Mouse (Mus musculus) C2C12 (cell line): ENCODE data around the gene Itgb3. TPM values are rescaled to one million over a fixed set of nuclear protein-coding genes. Genes with fewer than 3 reads are reported as not detected.
"Not testable (repeated sequence)": the region's sequence is repeated elsewhere in the genome, so short reads cannot be mapped to it uniquely, and the experiment has no call there.

Experiments
- H3K27me3 ChIP-seq: one replicate; pipeline ENCODE4 v1.6.1; 2011; ENCODE audit not compliant: control insufficient read depth, insufficient read depth, insufficient read length
- H3K36me3 ChIP-seq: one replicate; pipeline ENCODE4 v1.6.1; 2011; ENCODE audit not compliant: control insufficient read depth, insufficient read depth
- H3K4me3 ChIP-seq: one replicate; pipeline ENCODE4 v1.5.1; 2011; ENCODE audit warnings: mild to moderate bottlenecking, control low read depth; ENCODE audit not compliant: poor library complexity, insufficient read depth, severe bottlenecking
- H3K79me2 ChIP-seq: one replicate; pipeline ENCODE4 v1.6.1; 2011; ENCODE audit not compliant: control insufficient read depth, insufficient read depth
- H3K79me3 ChIP-seq: one replicate; pipeline ENCODE4 v1.6.1; 2011; ENCODE audit warnings: low read depth, control low read depth
- H3ac ChIP-seq: one replicate; pipeline ENCODE3; 2011; ENCODE audit warnings: low read depth; ENCODE audit not compliant: control insufficient read depth, insufficient read length
- CEBPB ChIP-seq: IDR thresholded peaks from one replicate; pipeline ENCODE4 v1.6.1; 2011; ENCODE audit warnings: low read depth, mild to moderate bottlenecking, control low read depth, moderate library complexity
- CTCF ChIP-seq: IDR thresholded peaks from one replicate; pipeline ENCODE4 v1.5.1; 2011; ENCODE audit not compliant: control insufficient read depth, insufficient read depth, insufficient read length
- FOSL1 ChIP-seq: IDR thresholded peaks from one replicate; pipeline ENCODE4 v1.8.0; 2011; ENCODE audit warnings: mild to moderate bottlenecking, low read length; ENCODE audit not compliant: poor library complexity, insufficient read depth, severe bottlenecking
- MAX ChIP-seq: IDR thresholded peaks from one replicate; pipeline ENCODE4 v1.6.1; 2011; ENCODE audit warnings: mild to moderate bottlenecking, control low read depth
- MYOD1 ChIP-seq: IDR thresholded peaks from one replicate; pipeline ENCODE4 v1.6.1; 2011; ENCODE audit warnings: low read depth; ENCODE audit not compliant: control insufficient read depth, insufficient read length
- MYOG ChIP-seq: IDR thresholded peaks from one replicate; pipeline ENCODE4 v1.6.1; 2011; ENCODE audit not compliant: control insufficient read depth, insufficient read length; ENCODE audit errors: extremely low read depth
- USF1 ChIP-seq: IDR thresholded peaks from one replicate; pipeline ENCODE4 v1.6.1; 2011; ENCODE audit warnings: low read depth, mild to moderate bottlenecking, control low read depth, moderate library complexity
- polyA plus RNA-seq: library from polyadenylated mRNA; unstranded; fragments of >200 nt; fragmentation: generic; extraction: Trizol; gene quantifications from one replicate; pipeline ENCODE4 v1.2.1, GENCODE M21; 2012; ENCODE audit warnings: missing spikeins

Itgb3 gene
- polyA plus RNA-seq, 1 experiment, result 15.0 TPM

- no peak for TF ChIP-seq USF1
- no peak for TF ChIP-seq MAX
- TF ChIP-seq MYOD1, result no peak
- no peak for TF ChIP-seq CEBPB
- TF ChIP-seq MYOG, result no peak
- TF ChIP-seq CTCF, result no peak
- TF ChIP-seq FOSL1, result no peak
- Histone ChIP-seq H3K27me3 (no peaks in the 10 kb centered on the region), H3K79me3 (no peaks in the 10 kb centered on the region), H3K79me2 (no peaks in the 10 kb centered on the region), H3K36me3 (no peaks in the 10 kb centered on the region), H3ac (no peak overlapping the region), H3K4me3 (no peak overlapping the region)
Measured at GRCm38 (mm10) chr11:104565172-104565571, 42.6 kb upstream of the Itgb3 start.

- H3K36me3 ChIP-seq, result no peaks in the 10 kb centered on the region
- no peaks in the 10 kb centered on the region for H3K27me3 ChIP-seq
- no peaks in the 10 kb centered on the region for H3K79me3 ChIP-seq
- no peak overlapping the region for H3ac ChIP-seq
- no peaks in the 10 kb centered on the region for H3K79me2 ChIP-seq
- TF ChIP-seq MYOG, result no peak
- no peak for TF ChIP-seq CTCF
- TF ChIP-seq USF1, result no peak
- no peak for TF ChIP-seq CEBPB
- no peak for TF ChIP-seq FOSL1
- TF ChIP-seq MAX, result no peak
- no peak for TF ChIP-seq MYOD1
- H3K4me3 ChIP-seq, result no peak overlapping the region
Measured at GRCm38 (mm10) chr11:104566097-104566496, 41.7 kb upstream of the Itgb3 start.

- no peak overlapping the region for H3ac ChIP-seq
- no peak overlapping the region for H3K4me3 ChIP-seq
- H3K79me3 ChIP-seq, result no peaks in the 10 kb centered on the region
- no peaks in the 10 kb centered on the region for H3K27me3 ChIP-seq
- no peaks in the 10 kb centered on the region for H3K36me3 ChIP-seq
- TF ChIP-seq USF1 (no peak), MYOD1 (no peak), CTCF (no peak), CEBPB (no peak), MYOG (no peak), FOSL1 (no peak), MAX (no peak)
- no peaks in the 10 kb centered on the region for H3K79me2 ChIP-seq
Measured at GRCm38 (mm10) chr11:104566796-104567195, 41.0 kb upstream of the Itgb3 start.

GRCm38 (mm10) chr11:104567736-104568135 is 40.1 kb upstream of the Itgb3 start:
- no peaks in the 10 kb centered on the region for H3K36me3 ChIP-seq
- H3K27me3 ChIP-seq, result no peaks in the 10 kb centered on the region
- TF ChIP-seq USF1 (no peak), MYOD1 (no peak), CTCF (no peak), MAX (no peak), CEBPB (no peak), MYOG (no peak), FOSL1 (no peak)
- no peaks in the 10 kb centered on the region for H3K79me2 ChIP-seq
- H3K4me3 ChIP-seq, result no peak overlapping the region
- no peaks in the 10 kb centered on the region for H3K79me3 ChIP-seq
- H3ac ChIP-seq, result no peak overlapping the region

- H3K4me3 ChIP-seq, result no peak overlapping the region
- H3ac ChIP-seq, result no peak overlapping the region
- TF ChIP-seq FOSL1, result no peak
- no peak for TF ChIP-seq MYOG
- TF ChIP-seq USF1, result no peak
- TF ChIP-seq MAX, result no peak
- TF ChIP-seq CEBPB, result no peak
- TF ChIP-seq CTCF, result no peak
- TF ChIP-seq MYOD1, result no peak
- no peaks in the 10 kb centered on the region for H3K79me3 ChIP-seq
- H3K36me3 ChIP-seq, result no peaks in the 10 kb centered on the region
- no peaks in the 10 kb centered on the region for H3K79me2 ChIP-seq
- no peaks in the 10 kb centered on the region for H3K27me3 ChIP-seq
Measured at GRCm38 (mm10) chr11:104568326-104568725, 39.5 kb upstream of the Itgb3 start.

- H3K79me3 ChIP-seq, H3K79me2 ChIP-seq, H3K27me3 ChIP-seq, H3ac ChIP-seq, H3K4me3 ChIP-seq, H3K36me3 ChIP-seq: not testable (repeated sequence)
Measured at GRCm38 (mm10) chr11:104570515-104570914, 37.3 kb upstream of the Itgb3 start.

- H3K79me3 ChIP-seq, H3K79me2 ChIP-seq, H3K36me3 ChIP-seq, H3K4me3 ChIP-seq, H3ac ChIP-seq, H3K27me3 ChIP-seq: not testable (repeated sequence)
Measured at GRCm38 (mm10) chr11:104571373-104571772, 36.4 kb upstream of the Itgb3 start.
